Mouse (Mus musculus) neural tube, embryonic 13.5 days (tissue): ENCODE data around the gene Pdpr. TPM values are rescaled to one million over a fixed set of nuclear protein-coding genes. Genes with fewer than 3 reads are reported as not detected.
"Not testable (repeated sequence)": the region's sequence is repeated elsewhere in the genome, so short reads cannot be mapped to it uniquely, and the experiment has no call there.

ENCODE experiments used
- ATAC-seq: fragments of 200-750 bp; cut with Nextera tagmentation; 2 replicates; pipeline ENCODE4 v1.8.0; 2017; ENCODE audit warnings: low read depth, mild to moderate bottlenecking, moderate TSS enrichment, moderate library complexity
- H3K27ac ChIP-seq: fragments of 300-500 bp; sonication (generic); replicated peaks from 2 replicates; pipeline ENCODE4 v1.5.1; 2015; ENCODE audit warnings: moderate library complexity, mild to moderate bottlenecking, inconsistent platforms
- H3K27me3 ChIP-seq: fragments of 300-500 bp; sonication (generic); 2 replicates; pipeline ENCODE4 v1.6.1; 2015; ENCODE audit warnings: mild to moderate bottlenecking, inconsistent platforms
- H3K36me3 ChIP-seq: fragments of 300-500 bp; sonication (generic); 2 replicates; pipeline ENCODE4 v1.6.1; 2015; ENCODE audit warnings: mild to moderate bottlenecking, inconsistent platforms
- H3K4me1 ChIP-seq: fragments of 300-500 bp; sonication (generic); replicated peaks from 2 replicates; pipeline ENCODE4 v1.6.1; 2015; ENCODE audit warnings: inconsistent platforms
- H3K4me2 ChIP-seq: fragments of 300-500 bp; sonication (generic); 2 replicates; pipeline ENCODE4 v1.6.1; 2015; ENCODE audit warnings: inconsistent platforms, mild to moderate bottlenecking, moderate library complexity
- H3K4me3 ChIP-seq: fragments of 300-500 bp; sonication (generic); 2 replicates; pipeline ENCODE4 v1.5.1; 2015; ENCODE audit warnings: mild to moderate bottlenecking, inconsistent platforms
- H3K9ac ChIP-seq: fragments of 300-500 bp; sonication (generic); 2 replicates; pipeline ENCODE4 v1.6.1; 2015; ENCODE audit warnings: moderate library complexity, mild to moderate bottlenecking, inconsistent platforms
- H3K9me3 ChIP-seq: fragments of 300-500 bp; sonication (generic); 2 replicates; pipeline ENCODE4 v1.6.1; 2016; ENCODE audit warnings: inconsistent platforms
- WGBS: fragments of 180-500 bp; shearing (Covaris S2); methylation state at CpG from one replicate; pipeline ENCODE4 v1.1.7; 2015; 5-methylcytosine and 5-hydroxymethylcytosine counted together
- polyA plus RNA-seq: library from polyadenylated mRNA; unstranded; fragments of >200 nt; fragmentation: Nextera tagmentation; extraction: Ambion mirVana; gene quantifications from 2 replicates; pipeline ENCODE4 v1.2.1, GENCODE M21; 2015

The Pdpr gene
- polyA plus RNA-seq, 1 experiment from 2014 or later = 9.6 TPM

DNA sequence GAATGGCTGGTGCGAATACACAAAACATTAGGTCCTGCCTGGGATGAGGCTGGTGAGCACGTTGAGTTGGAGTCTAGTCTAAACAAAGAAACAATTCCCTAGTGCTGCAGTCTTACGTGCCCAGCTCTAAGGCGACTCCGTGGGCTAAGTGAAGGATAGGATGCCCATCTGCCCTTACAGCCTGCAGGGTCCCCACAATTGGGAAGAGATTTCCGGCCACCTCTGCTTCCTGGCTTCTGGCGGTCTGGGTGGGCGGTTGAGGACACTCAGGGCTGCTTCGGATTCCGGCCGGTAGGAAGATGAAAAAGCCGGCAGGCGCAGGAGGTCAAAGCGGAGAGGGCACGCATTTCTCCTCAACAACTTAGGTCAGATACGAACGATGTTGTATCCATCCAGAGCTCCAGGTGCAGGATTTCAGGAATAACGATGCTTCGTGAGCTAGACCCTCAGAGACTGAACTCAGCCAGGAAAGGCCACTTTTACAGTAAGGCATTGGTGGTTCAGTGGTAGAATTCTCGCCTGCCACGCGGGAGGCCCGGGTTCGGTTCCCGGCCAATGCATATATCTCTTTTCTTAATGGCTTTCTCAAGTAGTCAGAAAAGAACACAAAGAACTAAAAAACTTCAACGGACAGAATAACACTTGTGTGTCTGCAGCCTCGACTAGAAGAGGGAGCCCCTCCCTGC, 32.2 kb upstream of the Pdpr start:
- peak overlapping the region; percentile 84 for H3K27ac ChIP-seq
- WGBS = under 1% methylated on average over 27 of the region's 27 CpGs
- peaks cover 22% of the 10 kb centered on the region for H3K4me1 ChIP-seq
- H3K4me3 ChIP-seq = peak overlapping the region; percentile 63
- no peaks in the 10 kb centered on the region for H3K9me3 ChIP-seq
- H3K4me2 ChIP-seq = peak overlapping the region; percentile 77
- H3K9ac ChIP-seq = peak overlapping the region; percentile 76
- peaks cover 6% of the 10 kb centered on the region; the same call in 1 of the 2 replicates for H3K36me3 ChIP-seq
- ATAC-seq = peak; percentile 92
- H3K27me3 ChIP-seq = no peaks in the 10 kb centered on the region

GRCm38 (mm10) chr8:111062893-111063292, 31.5 kb upstream of the Pdpr start:
- Histone ChIP-seq H3K36me3 (peaks cover 3% of the 10 kb centered on the region; the same call in 1 of the 2 replicates), H3K4me3 (peak overlapping the region; percentile 63; the same call in 1 of the 2 replicates), H3K27ac (peak overlapping the region; percentile 38; the same call in 1 of the 2 replicates), H3K9me3 (no peaks in the 10 kb centered on the region), H3K4me2 (peak overlapping the region; percentile 77), H3K4me1 (peaks cover 15% of the 10 kb centered on the region), H3K9ac (no peak overlapping the region), H3K27me3 (no peaks in the 10 kb centered on the region)
- 40% methylated on average over 2 of the region's 2 CpGs for WGBS
- no peak for ATAC-seq

- Histone ChIP-seq H3K4me1 (peaks cover 5% of the 10 kb centered on the region), H3K4me3 (no peak overlapping the region), H3K27me3 (no peaks in the 10 kb centered on the region), H3K36me3 (no peaks in the 10 kb centered on the region), H3K27ac (no peak overlapping the region), H3K9ac (no peak overlapping the region), H3K9me3 (no peaks in the 10 kb centered on the region), H3K4me2 (no peak overlapping the region)
- WGBS = 60% methylated on average over 4 of the region's 4 CpGs
- no peak for ATAC-seq
These were observed 28.1 kb upstream of the Pdpr start for GRCm38 (mm10) chr8:111066308-111066707.

DNA sequence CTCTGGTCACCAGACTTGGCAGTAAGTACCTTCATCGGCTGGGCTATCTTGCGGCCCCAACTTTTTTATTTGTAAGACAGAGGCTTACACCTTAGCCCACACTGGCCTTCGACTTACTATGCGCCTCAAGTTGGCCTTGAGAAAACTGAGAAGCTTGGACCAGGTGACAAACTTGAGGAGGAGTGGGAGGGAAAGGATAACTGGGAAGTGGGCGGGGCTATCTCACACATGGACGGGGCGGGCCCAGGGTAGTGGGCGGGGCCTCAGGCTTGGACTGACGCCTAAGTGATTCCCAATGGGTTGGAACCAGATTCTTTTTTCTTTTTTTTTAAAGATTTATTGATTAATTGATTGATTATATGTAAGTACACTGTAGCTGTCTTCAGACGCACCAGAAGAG, 27.0 kb upstream of the Pdpr start:
- no peak for ATAC-seq
- no peaks in the 10 kb centered on the region for H3K27me3 ChIP-seq
- no peak overlapping the region for H3K9ac ChIP-seq
- no peaks in the 10 kb centered on the region for H3K4me1 ChIP-seq
- no peak overlapping the region for H3K4me2 ChIP-seq
- no peaks in the 10 kb centered on the region for H3K36me3 ChIP-seq
- WGBS = 32% methylated on average over 10 of the region's 10 CpGs
- H3K4me3 ChIP-seq = no peak overlapping the region
- no peaks in the 10 kb centered on the region for H3K9me3 ChIP-seq
- H3K27ac ChIP-seq = no peak overlapping the region

GRCm38 (mm10) chr8:111068660-111069059, 25.8 kb upstream of the Pdpr start:
- not testable (repeated sequence) for H3K36me3 ChIP-seq, H3K4me1 ChIP-seq, H3K27me3 ChIP-seq, H3K9me3 ChIP-seq, H3K4me2 ChIP-seq, H3K9ac ChIP-seq, H3K4me3 ChIP-seq, ATAC-seq, H3K27ac ChIP-seq
- WGBS = 89% methylated on average over 9 of the region's 9 CpGs

GRCm38 (mm10) chr8:111075926-111076325, 18.5 kb upstream of the Pdpr start:
- Histone ChIP-seq H3K4me1 (no peaks in the 10 kb centered on the region), H3K9me3 (no peaks in the 10 kb centered on the region), H3K9ac (no peak overlapping the region), H3K36me3 (no peaks in the 10 kb centered on the region), H3K27me3 (no peaks in the 10 kb centered on the region), H3K27ac (no peak overlapping the region), H3K4me3 (no peak overlapping the region), H3K4me2 (no peak overlapping the region)
- no peak for ATAC-seq
- 83% methylated on average over 3 of the region's 3 CpGs for WGBS

GRCm38 (mm10) chr8:111079461-111079860, 15.0 kb upstream of the Pdpr start:
- WGBS = 65% methylated on average over 5 of the region's 5 CpGs
- Histone ChIP-seq H3K36me3 (no peaks in the 10 kb centered on the region), H3K27me3 (no peaks in the 10 kb centered on the region), H3K9me3 (no peaks in the 10 kb centered on the region), H3K4me2 (no peak overlapping the region), H3K4me3 (no peak overlapping the region), H3K4me1 (peaks cover 9% of the 10 kb centered on the region), H3K9ac (no peak overlapping the region), H3K27ac (no peak overlapping the region)
- no peak for ATAC-seq

DNA sequence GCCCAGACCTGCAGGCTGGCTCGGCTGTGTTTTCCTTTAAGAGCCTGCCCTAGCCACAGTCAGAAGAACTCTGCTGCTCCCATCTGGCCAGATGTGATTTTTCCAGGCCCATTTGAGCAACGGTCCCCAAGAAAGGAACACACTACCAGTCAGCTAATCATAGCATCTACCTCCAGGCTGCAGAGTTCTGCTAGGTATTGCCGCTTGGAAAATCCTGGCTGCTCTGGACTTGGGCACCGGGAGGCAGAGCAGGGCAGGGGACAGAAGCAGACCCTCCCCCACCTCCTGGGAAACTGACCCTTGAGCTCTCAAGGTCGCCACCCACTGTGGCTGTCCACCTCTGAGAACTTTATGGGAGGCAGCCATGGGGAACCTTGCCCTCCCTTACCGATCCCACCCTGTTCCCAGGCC, 14.6 kb upstream of the Pdpr start:
- no peak for ATAC-seq
- 38% methylated on average over 6 of the region's 6 CpGs for WGBS

GRCm38 (mm10) chr8:111081580-111082258, 12.7 kb upstream of the Pdpr start:
- H3K4me3 ChIP-seq = no peak overlapping the region
- no peaks in the 10 kb centered on the region for H3K36me3 ChIP-seq
- no peak for ATAC-seq
- no peak overlapping the region for H3K27ac ChIP-seq
- 49% methylated on average over 12 of the region's 12 CpGs for WGBS
- H3K9ac ChIP-seq = 0 out of 2 replicates have a peak overlapping the region, but pooled peaks have one; percentile 1
- peaks cover 9% of the 10 kb centered on the region for H3K4me1 ChIP-seq
- H3K27me3 ChIP-seq = no peaks in the 10 kb centered on the region
- H3K4me2 ChIP-seq = no peak overlapping the region
- H3K9me3 ChIP-seq = no peaks in the 10 kb centered on the region

More for the DNA sequence above, 14.6 kb upstream of the Pdpr start:
- Histone ChIP-seq H3K27ac (no peak overlapping the region), H3K4me1 (peaks cover 9% of the 10 kb centered on the region), H3K9ac (no peak overlapping the region), H3K36me3 (no peaks in the 10 kb centered on the region), H3K4me2 (no peak overlapping the region), H3K27me3 (no peaks in the 10 kb centered on the region), H3K4me3 (no peak overlapping the region), H3K9me3 (no peaks in the 10 kb centered on the region)

DNA sequence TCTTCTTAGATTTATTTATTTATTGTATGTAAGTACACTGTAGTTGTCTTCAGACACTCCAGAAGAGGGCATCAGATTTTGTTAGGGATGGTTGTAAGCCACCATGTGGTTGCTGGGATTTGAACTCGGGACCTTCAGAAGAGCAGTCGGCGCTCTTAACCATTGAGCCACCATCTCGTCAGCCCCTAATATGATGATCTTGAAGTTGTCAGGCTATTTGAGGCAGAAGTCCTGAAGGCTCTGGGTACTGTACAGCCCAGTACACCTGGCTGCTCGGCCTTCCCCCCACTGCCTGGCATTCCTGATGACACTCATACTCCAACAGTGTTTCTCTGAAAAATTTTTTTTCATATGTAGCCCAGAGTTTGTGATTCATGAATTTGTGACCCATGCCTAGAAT, 10.5 kb upstream of the Pdpr start:
- not testable (repeated sequence) for ATAC-seq, H3K4me3 ChIP-seq, H3K9me3 ChIP-seq, H3K4me1 ChIP-seq, H3K36me3 ChIP-seq, H3K9ac ChIP-seq, H3K27me3 ChIP-seq, H3K4me2 ChIP-seq, H3K27ac ChIP-seq
- 93% methylated on average over 5 of the region's 5 CpGs for WGBS

DNA sequence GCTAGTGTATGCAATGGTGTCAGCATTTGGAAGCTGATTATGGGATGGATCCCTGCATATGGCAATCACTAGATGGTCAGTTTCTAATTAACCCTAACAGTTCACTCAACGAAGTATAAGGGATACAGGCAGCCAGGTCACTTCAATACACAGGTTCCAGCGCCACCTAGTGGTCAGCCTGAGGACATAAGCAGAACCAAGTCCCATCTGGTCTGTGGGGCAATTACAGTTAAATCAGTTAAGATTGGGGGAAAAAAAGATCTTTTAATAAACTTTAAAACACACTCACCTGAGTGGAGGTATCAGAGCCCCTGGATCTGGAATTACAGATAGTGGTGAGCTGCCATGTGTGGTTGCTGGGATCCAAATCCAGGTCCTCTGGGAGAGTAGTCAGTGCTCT, 4.3 kb upstream of the Pdpr start:
- no peak for ATAC-seq
- peaks cover 7% of the 10 kb centered on the region for H3K4me1 ChIP-seq
- H3K27ac ChIP-seq = no peak overlapping the region
- no peaks in the 10 kb centered on the region for H3K36me3 ChIP-seq
- no peak overlapping the region for H3K4me3 ChIP-seq
- H3K9ac ChIP-seq = no peak overlapping the region
- WGBS = 0% methylated on average over 2 of the region's 2 CpGs
- no peaks in the 10 kb centered on the region for H3K27me3 ChIP-seq
- no peaks in the 10 kb centered on the region for H3K9me3 ChIP-seq
- no peak overlapping the region for H3K4me2 ChIP-seq

DNA sequence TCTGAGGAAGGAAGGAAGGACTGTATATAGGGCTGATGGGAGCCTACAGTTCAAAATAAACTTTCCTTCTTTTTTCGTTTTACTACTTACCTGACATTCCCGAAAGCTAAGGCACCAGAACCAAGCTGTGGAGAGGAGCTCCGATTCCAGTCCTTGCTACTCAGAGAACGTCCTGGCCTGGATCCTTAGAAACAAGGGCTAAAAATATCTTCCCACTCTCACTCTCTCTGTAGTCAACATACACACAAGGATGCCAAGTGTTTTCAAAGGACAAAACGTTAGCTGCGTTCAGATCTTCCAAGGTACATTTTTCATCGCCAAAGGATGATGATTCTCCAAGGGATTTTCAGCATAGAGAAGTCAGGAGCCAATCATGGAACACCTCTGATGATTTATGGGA, 2.7 kb upstream of the Pdpr start:
- Histone ChIP-seq H3K9me3 (no peaks in the 10 kb centered on the region), H3K27me3 (no peaks in the 10 kb centered on the region), H3K9ac (no peak overlapping the region), H3K4me2 (no peak overlapping the region), H3K4me3 (no peak overlapping the region), H3K4me1 (peaks cover 22% of the 10 kb centered on the region), H3K36me3 (no peaks in the 10 kb centered on the region), H3K27ac (no peak overlapping the region)
- no peak for ATAC-seq
- WGBS = 85% methylated on average over 7 of the region's 7 CpGs
